Mouse (Mus musculus) heart, embryonic 12.5 days (tissue): ENCODE measurements at regions not wholly inside any gene's neighbourhood (a gene's known extent, or its start where the extent isn't known, plus 50 kb on each side); places are given as distances from the start of the nearest gene placed in this dataset.

Experiments
- ATAC-seq: fragments of 200-750 bp; cut with Nextera tagmentation; 2 replicates; pipeline ENCODE4 v1.8.0; 2017; ENCODE audit warnings: moderate TSS enrichment, moderate library complexity; ENCODE audit not compliant: insufficient number of reproducible peaks, low FRiP score
- H3K27ac ChIP-seq: fragments of 300-500 bp; sonication (generic); 2 replicates; pipeline ENCODE4 v1.5.1; 2016; ENCODE audit warnings: mild to moderate bottlenecking, moderate library complexity; ENCODE audit not compliant: poor library complexity, severe bottlenecking
- H3K27me3 ChIP-seq: fragments of 300-500 bp; sonication (generic); replicated peaks from 2 replicates; pipeline ENCODE4 v1.6.1; 2016; ENCODE audit warnings: mild to moderate bottlenecking, moderate library complexity
- H3K36me3 ChIP-seq: fragments of 300-500 bp; sonication (generic); 2 replicates; pipeline ENCODE4 v1.6.1; 2016; ENCODE audit warnings: mild to moderate bottlenecking, moderate library complexity
- H3K4me1 ChIP-seq: fragments of 300-500 bp; sonication (generic); replicated peaks from 2 replicates; pipeline ENCODE4 v1.6.1; 2016; ENCODE audit warnings: mild to moderate bottlenecking
- H3K4me2 ChIP-seq: fragments of 300-500 bp; sonication (generic); 2 replicates; pipeline ENCODE4 v1.6.1; 2016; ENCODE audit warnings: mild to moderate bottlenecking, moderate library complexity
- H3K4me3 ChIP-seq: fragments of 300-500 bp; sonication (generic); 2 replicates; pipeline ENCODE4 v1.5.1; 2016; ENCODE audit warnings: mild to moderate bottlenecking
- H3K9ac ChIP-seq: fragments of 300-500 bp; sonication (generic); 2 replicates; pipeline ENCODE4 v1.6.1; 2016; ENCODE audit warnings: mild to moderate bottlenecking, moderate library complexity
- H3K9me3 ChIP-seq: fragments of 300-500 bp; sonication (generic); replicated peaks from 2 replicates; pipeline ENCODE4 v1.6.1; 2016; ENCODE audit warnings: mild to moderate bottlenecking, moderate library complexity
- WGBS: fragments of 180-500 bp; shearing (Covaris S2); methylation state at CpG from one replicate; pipeline ENCODE4 v1.1.7; 2016; 5-methylcytosine and 5-hydroxymethylcytosine counted together

- H3K36me3 ChIP-seq: no peaks in the 10 kb centered on the region
- WGBS: 39% methylated on average over 3 of the region's 3 CpGs
- H3K27me3 ChIP-seq: no peaks in the 10 kb centered on the region
- no peaks in the 10 kb centered on the region for H3K4me1 ChIP-seq
- H3K9ac ChIP-seq: no peak overlapping the region
- H3K4me3 ChIP-seq: no peak overlapping the region
- no peak for ATAC-seq
- no peak overlapping the region for H3K27ac ChIP-seq
- no peaks in the 10 kb centered on the region for H3K9me3 ChIP-seq
- no peak overlapping the region for H3K4me2 ChIP-seq
Measured at GRCm38 (mm10) chr9:90683319-90683718, 412.7 kb upstream of the Tbc1d2b start.

GRCm38 (mm10) chr9:90690066-90690465 is 419.5 kb upstream of the Tbc1d2b start:
- no peak overlapping the region for H3K4me2 ChIP-seq
- no peaks in the 10 kb centered on the region for H3K4me1 ChIP-seq
- WGBS: 83% methylated on average over 12 of the region's 12 CpGs
- no peaks in the 10 kb centered on the region for H3K36me3 ChIP-seq
- no peaks in the 10 kb centered on the region for H3K9me3 ChIP-seq
- no peaks in the 10 kb centered on the region for H3K27me3 ChIP-seq
- no peak for ATAC-seq
- no peak overlapping the region for H3K9ac ChIP-seq
- no peak overlapping the region for H3K27ac ChIP-seq
- no peak overlapping the region for H3K4me3 ChIP-seq

- no peak for ATAC-seq
- no peak overlapping the region for H3K9ac ChIP-seq
- H3K27me3 ChIP-seq: no peaks in the 10 kb centered on the region
- H3K4me1 ChIP-seq: no peaks in the 10 kb centered on the region
- H3K9me3 ChIP-seq: no peaks in the 10 kb centered on the region
- H3K27ac ChIP-seq: no peak overlapping the region
- no peak overlapping the region for H3K4me3 ChIP-seq
- no peak overlapping the region for H3K4me2 ChIP-seq
- no peaks in the 10 kb centered on the region for H3K36me3 ChIP-seq
Measured at GRCm38 (mm10) chr9:90691137-90691536, 420.5 kb upstream of the Tbc1d2b start.

- Histone ChIP-seq H3K9me3 (no peaks in the 10 kb centered on the region), H3K4me1 (no peaks in the 10 kb centered on the region), H3K9ac (no peak overlapping the region), H3K27me3 (no peaks in the 10 kb centered on the region), H3K4me3 (no peak overlapping the region), H3K36me3 (no peaks in the 10 kb centered on the region), H3K27ac (no peak overlapping the region), H3K4me2 (no peak overlapping the region)
- 75% methylated on average over 12 of the region's 12 CpGs for WGBS
- ATAC-seq: no peak
Measured at GRCm38 (mm10) chr9:90691676-90692661, 421.4 kb upstream of the Tbc1d2b start.

GRCm38 (mm10) chr9:90693031-90693671 is 422.5 kb upstream of the Tbc1d2b start:
- 71% methylated on average over 9 of the region's 9 CpGs for WGBS
- ATAC-seq: no peak
- Histone ChIP-seq H3K4me3 (no peak overlapping the region), H3K9me3 (no peaks in the 10 kb centered on the region), H3K9ac (no peak overlapping the region), H3K4me2 (no peak overlapping the region), H3K4me1 (no peaks in the 10 kb centered on the region), H3K27ac (no peak overlapping the region), H3K27me3 (no peaks in the 10 kb centered on the region), H3K36me3 (no peaks in the 10 kb centered on the region)

GRCm38 (mm10) chr9:90694051-90694645 is 423.5 kb upstream of the Tbc1d2b start:
- Histone ChIP-seq H3K36me3 (no peaks in the 10 kb centered on the region), H3K9ac (no peak overlapping the region)
- 66% methylated on average over 13 of the region's 13 CpGs for WGBS

GRCm38 (mm10) chr9:90695693-90696092 is 425.1 kb upstream of the Tbc1d2b start:
- WGBS: 70% methylated on average over 7 of the region's 7 CpGs
- H3K36me3 ChIP-seq: no peaks in the 10 kb centered on the region
- no peak overlapping the region for H3K4me2 ChIP-seq
- no peaks in the 10 kb centered on the region for H3K27me3 ChIP-seq
- H3K9me3 ChIP-seq: no peaks in the 10 kb centered on the region
- H3K9ac ChIP-seq: no peak overlapping the region
- no peaks in the 10 kb centered on the region for H3K4me1 ChIP-seq
- ATAC-seq: no peak
- no peak overlapping the region for H3K4me3 ChIP-seq
- no peak overlapping the region for H3K27ac ChIP-seq

More at GRCm38 (mm10) chr9:90694051-90694645, 423.5 kb upstream of the Tbc1d2b start:
- Histone ChIP-seq H3K27me3 (no peaks in the 10 kb centered on the region), H3K4me3 (no peak overlapping the region), H3K4me1 (no peaks in the 10 kb centered on the region), H3K9me3 (no peaks in the 10 kb centered on the region), H3K27ac (no peak overlapping the region), H3K4me2 (no peak overlapping the region)
- no peak for ATAC-seq

- H3K36me3 ChIP-seq: no peaks in the 10 kb centered on the region
- no peak overlapping the region for H3K27ac ChIP-seq
- no peaks in the 10 kb centered on the region for H3K9me3 ChIP-seq
- no peak for ATAC-seq
- WGBS: 65% methylated on average over 11 of the region's 11 CpGs
- H3K9ac ChIP-seq: no peak overlapping the region
- H3K4me2 ChIP-seq: no peak overlapping the region
- no peak overlapping the region for H3K4me3 ChIP-seq
- no peaks in the 10 kb centered on the region for H3K4me1 ChIP-seq
- H3K27me3 ChIP-seq: no peaks in the 10 kb centered on the region
Measured at GRCm38 (mm10) chr9:90697279-90698000, 426.8 kb upstream of the Tbc1d2b start.

- no peak for ATAC-seq
- Histone ChIP-seq H3K27ac (no peak overlapping the region), H3K4me1 (no peaks in the 10 kb centered on the region), H3K4me3 (no peak overlapping the region), H3K4me2 (no peak overlapping the region), H3K27me3 (no peaks in the 10 kb centered on the region), H3K9me3 (no peaks in the 10 kb centered on the region), H3K36me3 (no peaks in the 10 kb centered on the region), H3K9ac (no peak overlapping the region)
- WGBS: 63% methylated on average over 7 of the region's 7 CpGs
Measured at GRCm38 (mm10) chr9:90698439-90698838, 427.8 kb upstream of the Tbc1d2b start.

- no peak for ATAC-seq
- Histone ChIP-seq H3K27me3 (no peaks in the 10 kb centered on the region), H3K9ac (no peak overlapping the region), H3K4me1 (no peaks in the 10 kb centered on the region), H3K4me3 (no peak overlapping the region), H3K27ac (no peak overlapping the region), H3K36me3 (no peaks in the 10 kb centered on the region), H3K9me3 (no peaks in the 10 kb centered on the region), H3K4me2 (no peak overlapping the region)
- WGBS: 33% methylated on average over 4 of the region's 4 CpGs
Measured at GRCm38 (mm10) chr9:90699064-90699463, 428.5 kb upstream of the Tbc1d2b start.
